Comparison of ENCODE assay signal across 14 mouse cellular contexts in genomic region chr4:132649271-132649999, GRCm38 (mm10). TPM values are rescaled to one million over a fixed set of nuclear protein-coding genes. Genes with fewer than 3 reads are reported as not detected.
DNase-seq lines count a peak whose midpoint lies in the region; ATAC-seq and TF ChIP-seq lines count a peak whose summit lies in the region.
"Had no signal": no experiment of that assay in that cellular context is flagged by ENCODE, and none has a peak within 500 bp of the region (broad histone marks: within the 10 kb centered on the region; RNA-seq: fewer than 3 reads in every experiment).

No protein-coding gene starts in this region.

- H3K27ac ChIP-seq in heart, embryonic 16.5 days (ENCODE audit: low read length): peak overlapping the region; percentile 64
- peak overlapping the region; percentile 15; the same call in 1 of the 2 replicates for H3K27ac ChIP-seq in lung, embryonic 16.5 days (ENCODE audit: low read length)
- H3K27ac ChIP-seq in lung, postnatal 0 days (ENCODE audit: low read length): no peak overlapping the region
- 0 out of 2 replicates have a peak overlapping the region, but pooled peaks have one; percentile 13 for H3K27ac ChIP-seq in olfactory bulb, adult 2 months (ENCODE audit: insufficient read depth, low read depth, low read length)
- H3K27ac ChIP-seq: limb, embryonic 12.5 days; liver, embryonic 15.5 days had no signal

- DNase-seq in heart, adult 9 months (ENCODE audit: low spot score in 2 of 2): no peak
- DNase-seq in lung, postnatal 0 days (ENCODE audit: low spot score): no peak
- peak; percentile 33 for DNase-seq in WW6 (ENCODE audit: low read depth, low spot score)
- no peak for DNase-seq in kidney, postnatal 36 days
- DNase-seq: adrenal gland, postnatal 36 days; cerebellum, postnatal 25 days; kidney, adult 11 months; right cerebral cortex, postnatal 14 days; thymus, adult 18-20 months had no signal

- H3K4me2 ChIP-seq in heart, embryonic 16.5 days (ENCODE audit: low read depth, low read length): no peak overlapping the region
- no peak overlapping the region for H3K4me2 ChIP-seq in lung, embryonic 16.5 days (ENCODE audit: low read depth, low read length)
- H3K4me2 ChIP-seq in lung, postnatal 0 days (replicated peaks; ENCODE audit: low read depth, low read length): no peak overlapping the region
- H3K4me2 ChIP-seq: limb, embryonic 12.5 days; liver, embryonic 15.5 days had no signal

- ATAC-seq in heart, embryonic 16.5 days (replicated peaks; ENCODE audit: extremely low read depth, insufficient read depth, low FRiP score): no peak
- ATAC-seq in lung, embryonic 16.5 days (ENCODE audit: low read depth): no peak
- ATAC-seq in lung, postnatal 0 days: no peak

- no peak overlapping the region for H3K4me3 ChIP-seq in heart, embryonic 16.5 days (ENCODE audit: low read length)
- H3K4me3 ChIP-seq in lung, embryonic 16.5 days (ENCODE audit: low read length): no peak overlapping the region
- no peak overlapping the region for H3K4me3 ChIP-seq in lung, postnatal 0 days (ENCODE audit: low read depth, low read length)
- no peak overlapping the region for H3K4me3 ChIP-seq in olfactory bulb, adult 2 months (ENCODE audit: insufficient read depth, low read depth, low read length)
- H3K4me3 ChIP-seq: limb, embryonic 12.5 days; liver, embryonic 15.5 days had no signal

- H3K9me3 ChIP-seq in heart, embryonic 16.5 days (replicated peaks; ENCODE audit: control insufficient read depth, low read length): no peaks in the 10 kb centered on the region
- H3K9me3 ChIP-seq in lung, embryonic 16.5 days (ENCODE audit: control insufficient read depth, low read length): no peaks in the 10 kb centered on the region
- H3K9me3 ChIP-seq in lung, postnatal 0 days (ENCODE audit: low read length): no peaks in the 10 kb centered on the region
- H3K9me3 ChIP-seq: limb, embryonic 12.5 days; liver, embryonic 15.5 days had no signal

- no peaks in the 10 kb centered on the region for H3K36me3 ChIP-seq in heart, embryonic 16.5 days (ENCODE audit: control insufficient read depth, insufficient read depth)
- H3K36me3 ChIP-seq in lung, embryonic 16.5 days (ENCODE audit: control insufficient read depth, insufficient read depth, low read length): no peaks in the 10 kb centered on the region
- H3K36me3 ChIP-seq in lung, postnatal 0 days (ENCODE audit: insufficient read depth, low read length): no peaks in the 10 kb centered on the region
- H3K36me3 ChIP-seq: limb, embryonic 12.5 days; liver, embryonic 15.5 days had no signal

- peak overlapping the region; percentile 55 for H3K9ac ChIP-seq in heart, embryonic 16.5 days (ENCODE audit: low read length)
- no peak overlapping the region for H3K9ac ChIP-seq in lung, embryonic 16.5 days (ENCODE audit: low read length)
- no peak overlapping the region for H3K9ac ChIP-seq in lung, postnatal 0 days (replicated peaks; ENCODE audit: low read depth)
- H3K9ac ChIP-seq: limb, embryonic 12.5 days; liver, embryonic 15.5 days had no signal

- WGBS in heart, embryonic 16.5 days: 46% methylated on average over 6 of the region's 6 CpGs
- 51% methylated on average over 6 of the region's 6 CpGs for WGBS in lung, embryonic 16.5 days
- 59% methylated on average over 6 of the region's 6 CpGs for WGBS in lung, postnatal 0 days
- WGBS in olfactory bulb, adult 2 months: 54% methylated on average over 6 of the region's 6 CpGs

- TF ChIP-seq CTCF in lung, postnatal 0 days (IDR thresholded peaks at IDR 0.05): no peak
- TF ChIP-seq CTCF in olfactory bulb, adult 2 months (IDR thresholded peaks at IDR 0.05; ENCODE audit: insufficient read depth, low read depth, low read length): no peak

- H3K27me3 ChIP-seq in heart, embryonic 16.5 days (ENCODE audit: control insufficient read depth, insufficient read depth, low read length): no peaks in the 10 kb centered on the region
- H3K27me3 ChIP-seq in lung, embryonic 16.5 days (ENCODE audit: control insufficient read depth, insufficient read depth, low read depth, low read length): no peaks in the 10 kb centered on the region
- no peaks in the 10 kb centered on the region for H3K27me3 ChIP-seq in lung, postnatal 0 days (replicated peaks; ENCODE audit: insufficient read depth, low read length)
- H3K27me3 ChIP-seq: limb, embryonic 12.5 days; liver, embryonic 15.5 days had no signal

- peaks cover 26% of the 10 kb centered on the region for H3K4me1 ChIP-seq in heart, embryonic 16.5 days (ENCODE audit: control insufficient read depth, insufficient read depth, low read length)
- peaks cover 17% of the 10 kb centered on the region for H3K4me1 ChIP-seq in lung, embryonic 16.5 days (replicated peaks; ENCODE audit: control insufficient read depth, insufficient read depth, low read length)
- 0 out of 2 replicates have a peak, but pooled peaks cover 8% of the 10 kb centered on the region for H3K4me1 ChIP-seq in lung, postnatal 0 days (ENCODE audit: insufficient read depth, low read depth, low read length)
- peaks cover 11% of the 10 kb centered on the region for H3K4me1 ChIP-seq in olfactory bulb, adult 2 months (ENCODE audit: control insufficient read depth, insufficient read depth, low read length)
- H3K4me1 ChIP-seq: limb, embryonic 12.5 days had no signal

- TF ChIP-seq POLR2A in olfactory bulb, adult 2 months (IDR thresholded peaks at IDR 0.05; ENCODE audit: insufficient read depth, low read depth, low read length): no peak

- no peak for TF ChIP-seq EP300 in lung, postnatal 0 days (IDR thresholded peaks at IDR 0.05)

RNA-seq across cellular contexts. Expression of gene Eya3, which starts 10.6 kb away (rescaled TPM):
- polyA plus RNA-seq in heart, embryonic 16.5 days (2015; fragmentation: Nextera tagmentation; extraction: Ambion mirVana): 21.1 and 22.4 TPM in 2 replicates
- 26.0 and 28.1 TPM in 2 replicates for polyA plus RNA-seq in lung, embryonic 16.5 days (2015; fragmentation: Nextera tagmentation; extraction: Ambion mirVana)
- polyA plus RNA-seq in lung, postnatal 0 days (2015; fragmentation: Nextera tagmentation; extraction: Ambion mirVana): 8.2 and 8.8 TPM in 2 replicates
- not detected in 2 replicates for polyA plus RNA-seq in olfactory bulb, adult 2 months (2012; ENCODE audit: insufficient read depth, insufficient read length, low replicate concordance, missing spikeins)
